Mouse (Mus musculus) MEL (cell line): Measurements from ENCODE around the gene Sft2d2.

Source experiments
- CHD2 ChIP-seq: IDR thresholded peaks from 2 replicates; pipeline ENCODE4 v1.6.1; 2011; ENCODE audit warnings: low read length, improper control_type of control experiment
- E2F4 ChIP-seq: IDR thresholded peaks from 2 replicates; pipeline ENCODE4 v1.6.1; 2011; ENCODE audit warnings: low read depth, low read length, improper control_type of control experiment, borderline replicate concordance
- HCFC1 ChIP-seq: IDR thresholded peaks from 2 replicates; pipeline ENCODE4 v1.6.1; 2012; ENCODE audit warnings: low read depth, mild to moderate bottlenecking, inconsistent platforms, low read length, improper control_type of control experiment, moderate library complexity
- JUND ChIP-seq: IDR thresholded peaks from 2 replicates; pipeline ENCODE4 v1.6.1; 2011; ENCODE audit warnings: low read depth, mild to moderate bottlenecking, improper control_type of control experiment, low read length
- MAZ ChIP-seq: IDR thresholded peaks from 2 replicates; pipeline ENCODE4 v1.6.1; 2012; ENCODE audit warnings: low read depth, mild to moderate bottlenecking, inconsistent platforms, low read length, improper control_type of control experiment
- NRF1 ChIP-seq: IDR thresholded peaks from 2 replicates; pipeline ENCODE4 v1.6.1; 2014; ENCODE audit warnings: low read depth, mild to moderate bottlenecking, inconsistent platforms, low read length, improper control_type of control experiment, moderate library complexity; ENCODE audit not compliant: poor library complexity, insufficient read depth, severe bottlenecking
- POLR2A ChIP-seq, 2 experiments: IDR thresholded peaks; 2 replicates each; pipeline ENCODE4 v1.6.1; 2011 to 2012; ENCODE audit warnings: low read length in 2 of 2, mild to moderate bottlenecking in 2 of 2, control low read depth in 1 of 2, improper control_type of control experiment in 1 of 2, low read depth in 1 of 2, moderate library complexity in 1 of 2; ENCODE audit not compliant: control insufficient read depth in 1 of 2, insufficient read depth in 1 of 2, poor library complexity in 1 of 2
- RCOR1 ChIP-seq: IDR thresholded peaks from 2 replicates; pipeline ENCODE4 v1.6.1; 2012; ENCODE audit warnings: low read depth, mild to moderate bottlenecking, inconsistent platforms, low read length, improper control_type of control experiment
- SMC3 ChIP-seq: IDR thresholded peaks from 2 replicates; pipeline ENCODE4 v1.6.1; 2011; ENCODE audit warnings: low read depth, low read length, improper control_type of control experiment

DNA sequence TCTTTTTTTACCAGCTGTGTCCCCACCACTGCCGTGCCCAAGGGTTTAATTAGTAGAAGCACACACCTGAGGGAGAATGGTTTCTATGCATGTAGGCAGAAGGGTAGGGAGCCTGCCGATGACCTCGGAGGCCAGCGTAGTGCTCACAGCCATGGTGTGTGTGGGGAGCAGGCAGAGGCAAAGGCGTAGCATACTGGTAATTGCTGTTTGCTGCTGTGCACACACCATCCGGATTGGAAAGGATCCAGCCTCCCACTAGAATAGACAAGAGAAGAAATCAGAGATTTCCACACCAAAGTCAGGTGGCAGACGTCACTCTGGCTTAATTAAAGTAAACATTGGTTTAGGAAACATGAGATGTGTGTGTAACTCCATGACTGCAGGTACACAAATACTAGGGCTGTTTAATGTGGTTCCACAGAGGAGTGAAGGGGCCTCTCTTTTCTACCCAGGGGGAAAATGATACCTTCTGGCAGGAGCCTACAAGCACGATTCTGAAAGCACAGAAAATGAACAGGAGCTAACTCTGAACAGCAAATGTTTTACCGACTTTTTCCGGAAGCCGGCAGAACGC, 51.8 kb downstream of the Sft2d2 start:
- no peak for TF ChIP-seq NRF1
- TF ChIP-seq POLR2A (IDR thresholded peaks at IDR 0.05; ENCODE audit: control insufficient read depth in 1 of 2, insufficient read depth in 1 of 2, low read depth in 1 of 2, low read length in 2 of 2, poor library complexity in 1 of 2), result no peak
- TF ChIP-seq RCOR1, result no peak
- no peak for TF ChIP-seq HCFC1
- no peak for TF ChIP-seq E2F4
- no peak for TF ChIP-seq JUND
- TF ChIP-seq MAZ, result no peak
- no peak for TF ChIP-seq SMC3
- no peak for TF ChIP-seq CHD2
